Mouse (Mus musculus) left cerebral cortex, postnatal 4 days (tissue): ENCODE data around the gene Tmem37. TPM values are rescaled to one million over a fixed set of nuclear protein-coding genes. Genes with fewer than 3 reads are reported as not detected.
A peak's percentile ranks its signal among the peaks of the same experiment; 100 is the strongest.
"Not testable (repeated sequence)": the region's sequence is repeated elsewhere in the genome, so short reads cannot be mapped to it uniquely, and the experiment has no call there.

Experiments used
- DNase-seq: peaks from one replicate; pipeline ENCODE4 v3.0.0-alpha.2; 2022
- intact Hi-C: fragments of 180-260 bp; cut with DNase I; formaldehyde crosslinking; loops from one replicate; pipeline ENCODE4 v1.15.1; 2025
- total RNA-seq, 2 experiments: library from RNA; stranded (reverse); gene quantifications; 2 replicates each; pipeline ENCODE4 v1.2.3; 2021

The Tmem37 gene
- total RNA-seq, 2 experiments from 2014 or later, result 1.4 to 1.8 TPM

DNA sequence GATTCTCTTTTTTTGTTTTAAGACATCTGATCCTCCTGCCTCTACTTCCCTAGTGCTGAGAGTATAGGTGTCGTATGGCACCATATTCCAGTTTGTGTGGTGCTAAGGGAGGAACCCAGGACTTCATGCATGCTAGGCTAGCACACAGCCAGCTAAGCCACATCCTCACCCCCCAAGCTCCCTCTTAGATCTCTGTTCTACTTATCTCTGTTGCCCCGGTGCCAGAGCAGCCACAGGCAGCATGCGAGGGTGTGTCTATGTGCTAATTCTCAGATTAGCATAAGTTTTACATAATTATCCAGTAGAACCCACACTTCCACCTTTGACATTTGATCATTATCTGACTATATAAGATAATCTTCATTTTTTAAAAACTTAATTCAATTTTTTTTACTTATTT lies 21.0 kb upstream of the Tmem37 start:
- DNase-seq, result no peak
- intact Hi-C loops, result no loop called here

DNA sequence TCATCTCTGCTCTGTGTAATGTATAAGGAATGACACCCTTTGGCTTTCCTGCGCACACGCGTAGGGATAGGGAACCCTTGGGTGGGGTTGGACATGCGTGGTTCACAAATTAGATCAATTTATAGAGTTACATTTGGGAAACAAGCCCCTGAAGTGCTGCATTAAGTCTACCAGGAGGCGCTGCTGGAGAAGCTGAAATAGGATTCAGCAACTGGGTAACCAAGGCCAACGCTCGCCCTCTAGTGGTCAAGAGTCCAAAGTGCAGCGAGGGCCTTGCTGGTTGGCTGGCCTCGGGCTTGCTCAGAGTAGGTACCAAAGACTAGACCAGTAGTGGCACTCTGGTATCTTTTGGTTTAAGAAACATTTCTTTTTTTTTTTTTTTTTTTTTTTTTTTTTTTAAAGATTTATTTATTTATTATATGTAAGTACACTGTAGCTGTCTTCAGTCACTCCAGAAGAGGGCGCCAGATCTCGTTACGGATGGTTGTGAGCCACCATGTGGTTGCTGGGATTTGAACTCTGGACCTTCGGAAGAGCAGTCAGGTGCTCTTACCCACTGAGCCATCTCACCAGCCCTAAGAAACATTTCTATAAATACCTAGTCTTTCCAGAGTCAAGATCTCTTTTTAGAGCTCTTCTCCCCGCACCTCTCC lies 19.7 kb upstream of the Tmem37 start:
- DNase-seq, result peak; percentile 90
- intact Hi-C loops, result not testable (repeated sequence)

DNA sequence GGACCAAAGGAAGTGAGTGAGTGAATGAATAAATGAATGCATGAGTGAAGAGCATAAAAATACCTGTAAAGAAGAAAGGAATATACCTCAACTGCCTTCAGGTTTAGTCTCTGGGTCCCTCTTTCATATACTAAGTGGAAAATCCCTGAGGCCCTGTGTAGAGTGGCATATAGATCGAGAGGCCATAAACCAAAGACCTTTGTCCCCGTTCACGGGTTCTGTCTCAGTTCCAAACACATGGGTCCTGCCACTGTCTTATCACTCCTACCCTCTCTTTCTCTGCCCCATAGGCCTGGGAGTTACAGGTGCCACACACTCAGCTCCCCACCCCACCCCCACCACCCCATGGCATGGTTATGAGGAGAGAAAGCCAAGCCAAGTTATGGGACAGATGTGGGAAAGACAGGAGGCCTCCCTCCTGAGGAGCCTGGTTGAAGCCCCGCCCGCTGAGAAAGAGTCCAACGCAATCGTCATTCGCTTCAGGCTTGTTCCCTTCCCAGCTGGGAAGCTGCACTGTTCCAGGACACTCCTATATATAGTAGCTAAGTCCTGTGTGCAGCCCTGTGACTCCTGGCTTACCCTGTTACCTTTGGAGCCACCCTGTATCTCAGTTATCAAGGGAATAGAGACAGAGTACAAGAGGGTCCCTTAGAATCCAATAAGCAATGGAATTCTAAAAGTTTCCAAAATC lies 17.2 kb upstream of the Tmem37 start:
- intact Hi-C loops, result no loop called here
- DNase-seq, result no peak

DNA sequence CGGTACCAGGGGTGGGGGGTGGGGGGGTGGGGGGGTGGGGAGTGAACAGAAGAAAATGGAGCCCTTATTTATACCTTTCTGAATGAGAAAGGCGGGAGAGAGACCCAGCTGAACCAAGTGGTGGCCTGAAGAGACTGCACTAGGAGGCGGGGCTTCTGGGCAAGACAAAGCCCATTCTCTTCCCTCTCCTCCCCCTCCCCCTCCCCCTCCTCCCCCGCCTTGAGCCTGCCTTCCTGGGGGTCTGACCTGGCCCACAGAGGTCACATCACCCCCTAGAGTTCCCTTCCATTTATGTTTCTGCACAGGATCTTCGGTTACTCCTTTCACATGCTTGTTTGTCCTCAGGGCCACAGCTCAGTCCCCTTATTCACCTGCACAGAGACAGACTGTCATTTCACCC lies 15.3 kb upstream of the Tmem37 start:
- intact Hi-C loops, result no loop called here
- no peak for DNase-seq

DNA sequence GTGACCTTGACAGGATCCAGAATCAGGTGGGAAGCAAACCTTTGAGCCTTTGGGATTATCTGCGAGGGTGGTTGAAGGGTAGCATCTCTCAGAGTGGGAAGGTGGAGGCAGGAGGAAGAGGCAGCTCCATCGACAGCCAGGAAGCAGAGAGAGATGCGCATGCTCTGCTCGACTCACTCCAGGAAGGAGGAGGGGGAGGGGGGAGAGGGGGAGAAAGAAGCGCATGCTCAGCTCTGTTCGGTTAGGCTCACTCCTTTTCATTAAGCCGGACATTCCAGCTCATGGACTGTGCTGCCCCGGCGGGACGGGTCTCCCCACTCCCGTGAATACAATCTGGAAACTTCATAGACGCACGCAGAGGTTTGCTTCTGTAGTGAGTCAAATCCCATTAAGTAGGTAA lies 12.8 kb upstream of the Tmem37 start:
- DNase-seq, result no peak
- intact Hi-C loops, result no loop called here

DNA sequence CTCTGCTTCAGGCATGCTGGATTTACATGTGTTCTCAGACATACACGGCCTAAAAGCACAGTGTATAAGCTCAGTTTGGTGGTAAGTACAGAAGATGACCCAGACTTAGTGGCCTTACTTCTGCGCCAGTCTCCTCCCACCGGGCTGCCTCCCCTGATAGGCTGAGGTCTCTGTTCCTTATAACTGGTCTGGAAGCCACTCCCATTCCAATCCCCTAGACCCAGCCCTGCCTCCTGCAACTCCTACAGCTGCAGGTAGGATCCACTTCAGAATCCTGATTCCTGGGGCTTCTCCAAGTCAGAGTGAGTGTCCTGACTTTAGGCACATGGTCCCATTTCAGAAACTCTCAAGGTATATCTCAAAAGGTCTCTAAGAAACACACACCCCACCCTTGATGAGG lies 11.8 kb upstream of the Tmem37 start:
- no peak for DNase-seq
- intact Hi-C loops, result no loop called here

DNA sequence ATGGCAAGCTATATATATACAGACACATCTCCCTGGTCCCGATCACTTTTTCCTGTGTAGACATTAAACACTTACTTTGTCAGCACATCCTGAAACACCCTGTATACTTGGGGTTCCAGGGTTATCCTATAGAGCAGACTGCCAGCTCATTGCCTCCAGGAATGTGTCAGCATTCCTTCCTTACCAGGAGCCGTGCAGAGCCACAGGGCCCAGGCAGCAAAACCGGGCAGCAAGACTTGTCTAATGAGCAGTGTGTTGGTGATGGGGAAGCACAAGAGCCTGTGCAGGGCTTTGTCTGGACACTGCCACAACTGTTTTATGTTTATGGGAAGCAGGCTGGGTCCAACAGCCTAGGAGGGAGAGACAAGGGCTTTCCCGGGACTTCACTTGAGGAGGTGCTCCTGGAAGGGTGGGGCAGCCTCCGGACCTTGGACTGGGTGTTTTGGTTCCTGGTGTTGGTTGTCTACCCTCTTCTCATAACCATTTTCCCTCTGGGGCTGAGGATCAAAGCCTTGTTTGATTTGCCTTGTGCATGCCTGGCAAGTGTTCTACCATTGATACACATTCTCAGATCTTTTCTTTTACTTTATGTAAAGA lies 10.1 kb upstream of the Tmem37 start:
- DNase-seq, result no peak
- intact Hi-C loops, result no loop called here

DNA sequence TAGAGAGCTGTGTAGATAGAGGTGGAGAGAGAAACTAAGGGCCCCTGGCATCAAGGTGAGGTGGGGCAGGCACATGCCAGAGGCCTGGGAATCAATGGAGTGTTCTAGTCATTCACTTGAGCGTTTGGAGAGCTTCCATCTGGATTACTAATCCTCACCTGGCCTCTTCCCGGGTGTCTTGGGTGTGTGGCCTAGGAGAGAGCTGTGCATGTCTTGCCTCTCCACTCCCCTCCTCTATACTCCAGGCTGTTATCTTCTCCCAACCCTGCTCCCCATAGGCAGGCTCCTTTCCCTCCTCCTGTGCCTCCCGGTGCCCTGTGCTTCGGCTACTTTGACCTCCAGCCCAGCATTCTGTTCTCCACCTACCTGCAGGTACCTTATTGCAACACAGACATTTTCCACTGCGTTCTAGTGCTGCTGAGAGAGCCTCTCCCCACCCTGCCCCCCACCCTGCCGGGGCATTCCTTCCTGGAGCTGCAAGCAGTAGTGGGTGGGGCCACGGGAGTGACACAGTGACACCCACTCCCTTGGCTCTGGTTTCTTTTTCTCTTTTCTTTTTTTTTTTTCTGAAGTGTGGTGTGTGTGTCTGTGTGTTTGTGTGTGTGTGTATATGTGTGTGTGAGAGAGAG lies 9.2 kb upstream of the Tmem37 start:
- no peak for DNase-seq
- intact Hi-C loops, result no loop called here

DNA sequence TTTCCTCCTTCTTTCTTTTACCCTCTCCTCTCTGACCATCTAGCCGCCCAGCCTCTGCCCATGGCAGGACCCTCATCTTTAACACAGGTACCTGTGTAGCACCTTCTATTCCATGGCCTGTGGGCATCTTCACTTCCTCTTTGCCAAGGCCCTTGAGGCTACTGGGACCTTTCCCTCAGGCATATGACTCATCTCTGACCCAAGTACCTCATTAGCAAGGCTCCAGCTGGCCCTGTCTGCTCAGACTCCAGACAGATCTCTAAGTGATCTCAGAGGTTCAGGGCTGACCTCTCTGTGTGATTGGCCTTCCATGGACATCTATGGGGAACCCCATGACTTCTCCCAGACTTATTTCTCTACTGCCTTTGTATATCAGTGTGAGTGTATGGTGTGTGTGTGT lies 6.8 kb upstream of the Tmem37 start:
- DNase-seq, result no peak
- intact Hi-C loops, result no loop called here

DNA sequence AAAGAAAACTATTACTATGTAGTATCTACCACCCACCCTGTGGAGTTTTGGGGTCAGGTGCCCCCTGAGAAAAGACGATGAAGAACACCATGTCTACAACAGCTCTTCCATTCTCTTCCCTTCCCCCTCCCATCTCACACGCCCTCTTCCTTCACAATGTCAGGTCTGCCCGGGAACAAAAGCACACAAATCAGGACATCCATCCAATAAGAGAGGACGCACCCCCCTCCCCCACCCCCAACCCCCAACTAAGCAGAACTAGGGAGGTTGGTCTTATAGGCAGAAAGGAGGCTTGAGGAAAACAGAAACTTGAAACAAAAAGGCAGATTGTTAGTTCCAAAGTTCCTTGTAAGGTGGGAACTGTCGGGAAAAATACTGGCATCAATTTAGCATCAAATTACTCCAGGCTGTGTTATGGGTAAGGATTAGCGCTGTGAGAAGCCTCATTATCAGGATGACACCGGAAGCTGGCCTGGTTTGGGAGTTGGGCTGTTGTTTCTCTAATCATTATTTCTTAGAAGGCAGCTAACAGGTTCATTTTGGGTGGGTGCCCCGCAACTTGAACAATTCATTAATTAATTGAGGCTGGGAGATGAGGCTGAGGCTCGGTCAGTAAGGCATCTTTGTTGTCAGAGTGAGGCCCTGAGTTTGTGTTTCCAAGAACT lies 4.0 kb upstream of the Tmem37 start:
- intact Hi-C loops, result no loop called here
- no peak for DNase-seq

DNA sequence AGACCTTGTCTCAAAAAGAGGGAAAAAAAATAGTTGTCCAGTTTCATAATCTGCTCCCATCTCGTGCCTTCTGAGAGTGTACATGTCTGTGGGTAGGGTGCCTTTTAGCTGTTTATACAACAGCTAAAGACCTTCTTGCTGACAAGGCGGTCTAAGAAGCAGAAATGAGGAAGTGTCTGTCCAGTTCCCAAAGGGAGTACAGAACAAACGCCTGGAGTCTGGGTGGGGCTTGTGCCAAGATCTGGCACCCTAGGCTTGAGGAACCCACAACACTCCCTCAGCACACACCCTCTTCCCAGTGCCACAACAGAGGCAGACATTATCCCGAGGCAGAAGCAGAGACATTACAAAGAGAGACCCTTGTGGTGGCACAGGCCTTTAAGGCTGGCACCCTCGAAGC lies 1.6 kb upstream of the Tmem37 start:
- no peak for DNase-seq
- intact Hi-C loops, result no loop called here

DNA sequence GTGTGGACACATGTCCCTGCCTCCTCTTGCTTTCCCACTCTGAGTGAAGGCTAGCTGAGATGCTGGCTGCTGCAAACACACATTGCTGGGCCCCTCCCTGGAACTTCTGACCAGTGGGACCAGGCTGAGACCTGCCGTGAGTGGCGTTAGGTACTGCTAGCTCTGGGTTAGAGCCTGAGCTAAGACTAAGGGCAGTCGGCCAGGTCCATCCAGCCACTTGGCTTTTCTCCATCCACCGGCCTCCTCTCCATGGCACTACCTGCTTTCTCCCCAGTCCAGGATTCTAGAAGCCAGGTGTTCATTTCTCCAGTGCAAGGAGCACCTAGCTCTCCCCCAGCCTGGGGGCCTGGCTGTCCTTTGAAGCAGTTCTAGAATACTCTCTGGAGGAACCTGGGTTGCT lies 1.1 kb upstream of the Tmem37 start:
- intact Hi-C loops, result no loop called here
- no peak for DNase-seq

DNA sequence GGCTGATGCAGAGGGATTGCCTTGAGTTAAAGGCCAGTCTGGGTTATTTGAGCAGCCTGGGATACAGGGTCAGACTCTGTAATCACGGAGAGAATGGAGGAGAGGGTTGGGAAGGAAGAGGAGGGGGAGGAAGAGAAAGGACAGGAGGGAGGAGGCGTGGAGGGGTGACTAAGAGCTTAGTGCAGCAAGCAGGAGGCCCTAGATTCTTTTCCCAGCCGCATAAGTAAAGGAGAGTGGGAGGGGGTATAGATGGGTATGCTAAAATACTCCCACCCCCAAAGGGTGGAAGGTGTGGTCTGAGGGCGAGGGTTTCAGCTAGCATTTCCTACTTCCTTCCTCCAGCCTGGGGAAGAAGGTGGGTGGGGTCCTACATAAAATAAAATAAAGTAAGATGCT lies 431 bp upstream of the Tmem37 start:
- no peak for DNase-seq
- intact Hi-C loops, result no loop called here

DNA sequence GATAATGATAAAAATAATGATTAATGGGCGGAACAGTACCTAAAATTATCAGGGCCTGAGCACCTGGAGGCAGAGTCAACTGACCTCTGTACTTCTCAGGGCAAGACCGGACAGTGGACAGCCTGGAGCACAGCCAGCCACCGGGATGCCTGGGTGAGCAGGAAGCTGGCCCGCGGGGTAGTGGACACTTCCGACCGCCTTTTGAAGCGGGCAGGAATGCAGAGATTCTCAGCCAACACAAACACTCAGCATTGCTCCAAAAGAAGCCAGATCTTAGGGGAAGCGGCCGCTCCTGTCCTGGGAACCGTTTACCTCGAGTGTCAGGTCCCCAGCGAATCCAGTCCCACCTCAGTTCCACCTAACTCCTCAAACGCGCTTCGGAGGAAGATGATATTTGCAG lies 974 bp downstream of the Tmem37 start:
- intact Hi-C loops, result no loop called here
- DNase-seq, result peak; percentile 22

DNA sequence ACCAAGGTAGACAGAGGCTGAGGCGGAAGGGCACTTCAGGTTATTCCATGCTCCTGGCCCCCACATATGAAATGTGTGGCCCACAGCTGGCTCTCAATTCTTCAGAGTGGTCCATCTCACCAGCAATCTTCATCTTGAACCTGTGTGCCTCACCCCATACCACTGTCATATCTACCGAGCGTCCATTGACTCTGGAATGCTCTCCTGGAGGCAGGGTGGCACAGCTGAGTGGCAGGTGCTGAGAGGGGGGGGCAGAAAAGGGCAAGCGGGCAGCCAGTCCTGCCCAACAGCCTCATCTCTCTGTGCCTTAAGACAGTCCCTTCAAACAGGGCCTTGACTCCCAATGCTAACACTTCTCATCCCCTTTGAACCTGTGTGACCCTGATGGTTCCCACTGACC lies 2.7 kb downstream of the Tmem37 start:
- intact Hi-C loops, result no loop called here
- no peak for DNase-seq

DNA sequence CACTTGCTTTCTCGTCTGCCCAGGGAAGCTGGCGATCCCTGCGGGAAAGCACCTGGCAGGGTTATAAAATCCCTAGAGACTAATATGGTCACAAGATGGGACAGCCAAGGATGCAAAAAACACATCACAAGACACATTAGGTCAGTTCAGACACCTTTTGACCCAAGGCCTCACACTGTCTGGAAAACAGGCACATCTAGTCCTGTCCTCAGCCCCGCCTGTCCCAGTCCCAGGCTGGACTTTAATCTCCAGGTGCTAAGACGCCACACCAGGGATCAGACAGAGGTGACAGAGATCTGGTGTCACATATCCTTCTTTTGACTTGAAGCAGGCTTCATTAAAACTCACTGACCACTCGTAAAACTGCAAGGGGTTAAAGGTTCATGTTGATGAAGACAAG lies 3.7 kb downstream of the Tmem37 start:
- intact Hi-C loops, result no loop called here

DNA sequence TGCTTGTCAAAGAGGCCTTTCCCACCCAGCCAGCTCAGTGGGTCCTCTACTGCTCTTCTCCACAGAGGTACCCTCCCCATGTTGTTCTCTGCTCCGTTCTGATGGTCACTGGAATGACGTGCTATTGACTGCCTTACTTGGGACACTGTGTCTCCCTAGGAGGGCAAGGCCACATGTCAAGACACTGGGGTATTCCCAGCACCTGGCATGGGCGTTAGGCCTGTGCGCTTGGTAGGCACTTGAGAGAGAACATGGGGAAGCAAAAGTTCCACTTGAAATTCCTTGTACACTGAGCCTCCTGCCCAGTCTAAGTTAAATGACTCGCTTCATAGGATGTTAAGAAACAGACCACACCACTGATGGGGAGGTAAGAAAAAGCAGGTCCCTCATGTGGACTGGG lies 4.8 kb downstream of the Tmem37 start:
- intact Hi-C loops, result no loop called here
- no peak for DNase-seq

More for the DNA sequence above, 3.7 kb downstream of the Tmem37 start:
- DNase-seq, result no peak

DNA sequence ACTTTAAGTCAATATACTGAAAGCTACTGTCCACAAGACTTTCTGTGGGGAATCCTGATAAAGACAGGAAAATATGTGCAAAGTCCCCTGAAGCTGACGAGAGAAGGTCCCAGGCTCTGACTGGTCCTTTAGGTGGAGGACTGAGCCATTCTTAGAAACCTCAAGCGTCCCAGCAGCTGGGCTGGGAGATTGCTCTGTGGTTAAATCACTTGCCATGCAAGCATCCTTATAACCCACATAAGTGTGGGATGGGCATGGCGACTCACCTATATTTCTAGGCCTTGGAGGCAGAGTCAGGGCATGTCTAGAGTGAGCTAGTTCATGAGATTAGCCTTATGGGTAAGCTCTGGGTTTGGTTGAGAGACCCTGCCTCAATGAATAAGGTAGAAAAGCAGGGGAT lies 7.2 kb downstream of the Tmem37 start:
- no peak for DNase-seq
- intact Hi-C loops, result no loop called here

DNA sequence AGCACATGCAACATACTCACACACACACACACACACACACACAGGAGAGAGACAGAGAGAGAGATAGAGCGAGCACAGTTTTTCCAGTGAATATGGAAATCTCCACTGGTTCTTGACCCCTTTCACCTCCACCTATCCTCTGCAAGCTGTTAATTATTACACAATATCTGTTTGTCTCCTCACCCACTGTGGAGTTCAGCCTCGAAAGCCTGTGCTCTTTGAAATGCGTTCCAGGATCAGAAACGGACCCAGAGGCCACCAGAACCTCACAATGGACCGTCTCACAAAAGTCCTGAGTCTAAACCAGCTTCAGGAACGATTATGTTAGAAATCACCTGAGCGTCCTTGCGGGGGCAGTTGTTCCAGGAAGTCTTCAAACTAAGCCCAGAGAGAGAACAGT lies 7.7 kb downstream of the Tmem37 start:
- intact Hi-C loops, result no loop called here
- DNase-seq, result no peak

DNA sequence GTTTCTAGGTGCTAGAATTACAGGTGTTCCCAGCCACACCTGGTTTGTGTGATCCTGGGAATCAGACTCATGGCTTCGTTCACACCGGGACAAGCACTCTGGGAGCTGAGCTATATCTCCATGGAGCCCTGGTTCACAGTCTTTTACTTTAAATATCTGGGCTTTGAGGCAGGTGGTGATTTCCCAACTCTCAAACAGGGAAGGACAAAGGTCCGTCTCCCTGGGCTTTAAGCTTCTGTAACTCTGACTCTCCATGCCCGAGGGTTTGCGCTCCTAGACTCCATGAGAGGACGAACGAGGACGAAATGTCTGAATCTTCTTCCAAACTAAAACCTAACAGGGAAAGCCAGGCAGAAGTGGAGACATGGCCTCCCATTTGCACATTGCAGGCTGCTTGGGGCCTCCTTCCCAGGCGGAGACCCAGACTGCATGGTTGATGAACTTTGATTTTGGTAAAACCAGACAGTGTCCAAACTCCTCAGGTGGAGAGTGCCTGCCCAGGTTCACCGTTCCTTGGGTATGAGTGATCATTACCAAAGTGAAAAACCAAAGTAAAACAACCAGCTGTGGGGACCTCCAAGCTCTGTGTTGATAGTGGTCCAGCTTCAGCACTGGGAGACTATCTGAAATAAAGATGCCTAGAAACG lies 9.7 kb downstream of the Tmem37 start:
- DNase-seq, result no peak
- intact Hi-C loops, result no loop called here

DNA sequence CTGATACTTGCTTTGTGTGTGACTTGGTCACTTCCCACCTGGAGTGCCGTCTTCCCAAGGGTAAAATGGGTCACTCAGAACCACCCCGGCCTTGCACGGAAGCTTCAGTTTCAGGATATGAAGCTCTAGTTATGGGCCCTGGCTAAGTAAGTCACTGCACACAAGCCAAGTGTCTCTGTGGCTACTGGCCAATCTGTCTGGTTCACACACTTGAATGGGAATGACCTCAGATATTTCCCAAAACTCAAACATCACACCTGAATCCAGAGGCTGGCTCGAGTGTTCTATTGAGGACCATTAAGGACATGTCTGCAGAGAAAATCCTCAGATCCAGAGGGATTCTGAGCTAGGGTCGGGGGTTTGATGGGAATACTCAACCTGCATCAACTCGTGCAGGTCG lies 11.6 kb downstream of the Tmem37 start:
- intact Hi-C loops, result no loop called here
- DNase-seq, result no peak
